Mouse (Mus musculus) left cerebral cortex, postnatal 25 days (tissue): Measurements from ENCODE around the gene Pik3ip1. TPM values are rescaled to one million over a fixed set of nuclear protein-coding genes. Genes with fewer than 3 reads are reported as not detected.

Experiments used
- DNase-seq, 2 experiments: peaks; one replicate each; pipeline ENCODE4 v3.0.0; 2022; ENCODE audit warnings: low spot score in 2 of 2, mixed read lengths in 1 of 2
- intact Hi-C: fragments of 180-260 bp; cut with DNase I; formaldehyde crosslinking; loops from one replicate; pipeline ENCODE4 v1.15.1; 2025
- total RNA-seq, 2 experiments: library from RNA; stranded (reverse); gene quantifications; 2 replicates each; pipeline ENCODE4 v1.2.3; 2021

Gene Pik3ip1
- total RNA-seq, 2 experiments from 2014 or later: 26.3 to 29.1 TPM

DNA sequence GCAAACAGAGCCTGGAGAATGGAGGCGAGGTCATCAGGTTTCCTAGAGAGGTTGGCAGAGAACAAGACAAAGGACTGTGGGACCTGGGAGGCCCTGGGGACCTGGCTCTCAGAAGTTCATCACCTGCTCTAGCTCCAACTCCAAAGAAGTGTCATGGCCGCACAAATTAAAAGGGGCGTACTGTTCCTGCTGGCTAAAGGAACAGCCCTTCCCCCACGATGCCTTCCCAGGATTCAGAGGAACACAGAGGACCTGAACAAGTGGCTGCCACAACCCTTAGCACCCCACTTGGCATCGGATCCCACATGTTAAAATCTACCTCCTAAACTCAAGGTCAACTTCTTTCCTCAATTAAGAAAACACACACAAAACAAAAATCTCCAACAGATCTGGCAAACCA is 39.2 kb downstream of the Pik3ip1 start:
- intact Hi-C loops: no loop called here
- no peak for DNase-seq

DNA sequence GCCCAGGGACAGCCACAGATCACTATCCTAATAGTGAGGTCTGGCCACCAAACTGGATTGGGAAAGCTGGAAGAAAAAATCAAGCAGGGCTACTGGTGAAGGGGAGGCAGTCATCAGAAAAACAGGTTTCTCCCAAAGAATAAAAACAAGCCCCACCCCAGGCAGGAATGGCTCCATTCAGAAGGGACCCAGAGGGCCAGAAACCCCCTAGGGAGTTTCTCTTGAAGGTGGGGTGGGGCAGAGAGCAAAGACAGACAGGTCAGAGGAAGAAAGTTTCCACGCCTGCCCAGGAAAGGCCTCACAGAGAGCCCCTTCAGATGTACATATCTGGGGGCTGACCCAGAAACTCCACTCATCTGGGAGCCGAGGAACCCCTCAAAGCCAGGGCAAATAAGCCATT is 40.0 kb downstream of the Pik3ip1 start:
- DNase-seq: no peak
- intact Hi-C loops: no loop called here

DNA sequence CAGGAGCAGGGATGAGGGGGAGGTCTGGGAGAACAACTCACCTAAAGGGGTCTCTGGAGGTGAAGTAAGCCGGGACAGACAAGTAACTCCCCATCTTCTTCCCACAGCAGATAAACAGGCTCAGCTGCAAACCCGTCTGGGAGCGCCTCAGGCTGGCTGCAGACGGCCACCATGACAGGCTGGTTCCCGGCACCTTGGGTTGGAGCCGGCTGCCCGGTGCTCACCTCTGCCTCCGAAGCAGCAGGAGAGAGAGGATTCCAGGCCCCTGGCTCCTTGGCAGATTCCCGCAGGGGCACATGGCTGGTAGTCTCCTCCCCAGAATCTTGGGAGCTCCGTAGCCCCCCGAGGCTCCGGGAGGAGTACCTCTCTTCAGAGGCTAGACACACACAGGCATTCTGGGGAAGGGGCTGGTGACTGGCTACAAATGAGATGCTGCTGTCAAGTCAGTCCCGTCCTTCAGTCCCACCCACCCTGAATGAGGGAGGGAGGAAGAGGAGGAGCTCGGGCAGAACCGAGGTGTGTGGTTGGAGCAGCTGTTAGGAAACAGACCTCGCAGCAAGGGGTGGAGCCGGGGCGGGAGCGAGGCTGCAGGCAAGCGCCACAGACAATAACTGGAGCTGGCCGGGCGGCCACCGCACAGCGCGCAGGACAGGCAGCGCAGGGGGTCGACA is 40.9 kb downstream of the Pik3ip1 start:
- intact Hi-C loops: no loop called here
- DNase-seq: peak; percentile 83 to 94

DNA sequence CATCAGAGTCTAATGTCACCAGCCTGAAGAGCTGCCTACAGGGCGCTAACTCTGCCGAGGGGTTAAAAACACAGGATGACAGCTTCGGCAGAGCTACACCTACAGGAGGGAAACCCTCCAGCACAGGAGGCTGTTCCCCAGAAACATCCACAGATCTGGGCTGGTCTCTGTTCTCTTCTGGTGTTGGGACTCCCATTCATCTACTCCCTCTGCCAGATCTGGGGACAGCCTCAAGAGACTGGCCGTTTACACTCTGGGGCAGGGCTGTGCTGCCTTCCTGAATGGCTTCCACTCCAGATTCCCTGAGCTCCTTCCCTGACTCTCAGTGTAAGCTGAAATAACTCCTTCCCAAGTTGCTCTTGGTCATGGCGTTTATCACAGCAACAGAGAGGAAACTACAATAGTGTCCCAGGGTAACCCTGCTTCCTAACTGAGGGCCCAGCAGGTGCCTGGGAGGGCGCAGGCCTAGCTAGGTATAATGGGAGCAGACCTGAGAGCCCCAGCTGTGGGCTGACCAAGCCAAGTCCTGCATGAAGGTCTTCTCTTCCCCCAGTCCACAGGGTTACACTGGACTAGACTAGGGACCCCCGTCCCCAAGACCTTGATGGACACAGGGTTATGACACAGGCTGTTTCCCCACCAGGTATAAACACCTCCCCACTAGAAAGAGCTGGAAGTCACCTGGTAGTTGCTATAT is 41.5 kb downstream of the Pik3ip1 start:
- DNase-seq: no peak
- intact Hi-C loops: no loop called here

DNA sequence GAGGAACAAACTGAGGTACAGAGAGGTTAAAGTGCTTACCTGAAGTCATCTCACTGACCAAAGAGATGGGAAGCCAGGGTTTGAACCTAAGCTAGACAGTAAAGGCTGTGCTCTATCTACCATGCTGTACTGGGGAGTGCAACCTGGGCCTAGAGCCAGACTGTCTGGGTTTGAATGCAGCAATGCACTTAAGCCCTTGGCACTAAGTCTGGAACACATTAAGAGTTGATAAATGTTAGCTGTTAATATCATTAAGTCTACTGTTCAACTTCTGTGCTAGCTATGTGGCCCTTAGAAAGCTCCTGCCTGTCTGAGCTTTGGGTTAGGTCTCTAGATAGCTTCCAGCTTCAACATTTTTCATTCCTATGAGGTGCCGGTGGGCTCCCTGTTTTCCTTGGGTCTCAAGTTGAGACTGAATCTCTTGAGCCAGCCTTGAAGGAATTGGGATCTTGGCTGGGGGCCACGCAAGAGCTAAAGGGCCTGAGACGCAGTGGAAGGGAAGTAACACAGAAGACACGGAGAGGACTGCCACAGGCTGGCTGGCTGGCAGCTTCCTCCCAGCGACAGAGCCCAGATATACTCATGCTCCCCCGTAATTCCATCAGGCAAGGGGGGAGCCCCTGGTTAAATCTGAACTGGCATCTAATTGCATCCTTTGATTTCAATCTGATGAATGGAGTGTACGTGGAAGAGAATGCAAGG is 43.5 kb downstream of the Pik3ip1 start:
- intact Hi-C loops: no loop called here

DNA sequence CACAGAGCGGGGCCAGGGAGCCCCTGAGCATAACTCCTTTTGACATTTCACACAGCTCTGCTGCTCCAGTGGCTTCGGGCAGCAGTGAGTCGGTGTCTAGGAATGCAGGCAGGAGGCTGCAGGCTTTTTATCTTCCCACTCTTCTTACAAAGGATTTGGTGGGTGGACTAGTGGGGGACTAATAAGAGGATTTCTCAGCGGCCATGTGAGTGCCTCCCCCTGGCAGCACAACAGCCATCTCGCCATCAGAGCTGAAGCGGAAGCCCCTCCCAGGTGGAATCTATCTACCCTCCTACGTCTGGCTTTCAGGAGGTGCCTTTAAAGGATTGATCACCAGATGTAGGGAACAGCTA is 44.1 kb downstream of the Pik3ip1 start:
- intact Hi-C loops: no loop called here
- DNase-seq: peak in 1 of 2 experiments; percentile 16

More for the DNA sequence above, 43.5 kb downstream of the Pik3ip1 start:
- peak in 1 of 2 experiments; percentile 21 for DNase-seq

DNA sequence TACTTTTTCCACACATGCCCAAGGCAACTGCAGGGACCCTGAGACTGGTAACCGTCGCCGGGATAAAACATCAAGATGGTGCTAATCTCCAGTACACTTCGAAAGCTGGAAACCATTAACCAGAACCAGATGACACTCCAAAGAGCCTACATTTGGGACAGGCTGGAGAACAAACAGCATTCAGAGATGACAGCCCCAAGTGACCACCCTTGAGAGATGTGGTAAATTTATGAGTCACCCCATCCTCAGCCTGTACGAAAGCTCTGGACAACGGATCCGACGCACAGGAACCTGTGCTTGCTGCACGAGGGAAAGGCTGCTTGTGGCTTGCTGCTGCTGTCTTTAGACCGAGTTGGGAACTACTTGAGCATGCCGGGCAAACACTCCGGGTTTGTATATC is 44.5 kb downstream of the Pik3ip1 start:
- no peak for DNase-seq
- intact Hi-C loops: no loop called here

DNA sequence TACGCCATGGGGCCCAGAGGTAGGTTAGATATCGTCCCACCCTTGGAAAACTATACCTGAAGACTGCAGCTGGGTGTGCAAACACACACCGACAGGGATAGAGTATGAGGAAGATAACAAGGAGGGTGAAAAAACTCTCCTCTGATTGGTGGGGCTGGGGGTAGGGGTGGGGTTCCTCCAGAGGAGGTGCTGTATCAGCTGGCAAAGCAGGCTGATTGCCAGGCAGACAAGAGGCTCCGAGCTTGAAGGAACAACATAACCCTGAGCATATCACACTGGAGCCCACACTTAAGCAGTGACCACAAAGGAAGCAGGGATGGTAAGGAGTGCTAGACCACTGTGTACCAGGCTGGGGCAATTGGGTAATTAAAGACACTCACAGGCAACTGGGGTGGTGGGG is 49.2 kb downstream of the Pik3ip1 start:
- DNase-seq: no peak
- intact Hi-C loops: no loop called here

DNA sequence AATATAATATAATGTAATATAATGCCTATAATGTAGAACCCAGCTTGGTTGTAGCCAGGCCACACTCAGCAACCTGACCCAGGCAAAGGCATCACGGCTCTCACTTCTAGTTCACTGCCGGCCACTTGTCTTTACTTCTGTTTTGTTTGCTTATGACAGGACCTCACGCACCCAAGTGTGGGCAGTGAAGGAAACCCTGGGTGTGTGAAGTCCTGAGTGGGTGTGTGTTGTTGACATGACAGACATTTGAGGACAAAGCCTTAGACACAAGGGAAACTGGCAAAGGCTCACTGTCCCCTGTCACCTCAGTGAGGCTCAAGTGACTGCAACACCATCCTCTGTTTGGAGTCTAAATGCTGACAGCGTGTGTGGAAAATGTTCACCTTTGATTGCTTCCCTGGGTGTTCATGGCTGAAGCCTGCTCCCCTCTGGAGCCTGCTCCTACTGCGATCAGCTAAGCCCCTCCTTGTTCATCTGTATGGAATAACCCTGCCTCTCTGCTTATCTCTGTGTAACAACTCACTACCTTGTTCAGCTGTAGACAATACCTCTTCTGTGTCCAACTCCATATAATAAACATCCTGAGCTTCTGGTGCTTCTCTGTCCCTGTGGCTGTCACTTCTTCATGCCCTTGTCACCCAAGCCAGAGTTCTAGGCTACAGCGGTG is 51.1 kb downstream of the Pik3ip1 start:
- no peak for DNase-seq
- intact Hi-C loops: no loop called here

DNA sequence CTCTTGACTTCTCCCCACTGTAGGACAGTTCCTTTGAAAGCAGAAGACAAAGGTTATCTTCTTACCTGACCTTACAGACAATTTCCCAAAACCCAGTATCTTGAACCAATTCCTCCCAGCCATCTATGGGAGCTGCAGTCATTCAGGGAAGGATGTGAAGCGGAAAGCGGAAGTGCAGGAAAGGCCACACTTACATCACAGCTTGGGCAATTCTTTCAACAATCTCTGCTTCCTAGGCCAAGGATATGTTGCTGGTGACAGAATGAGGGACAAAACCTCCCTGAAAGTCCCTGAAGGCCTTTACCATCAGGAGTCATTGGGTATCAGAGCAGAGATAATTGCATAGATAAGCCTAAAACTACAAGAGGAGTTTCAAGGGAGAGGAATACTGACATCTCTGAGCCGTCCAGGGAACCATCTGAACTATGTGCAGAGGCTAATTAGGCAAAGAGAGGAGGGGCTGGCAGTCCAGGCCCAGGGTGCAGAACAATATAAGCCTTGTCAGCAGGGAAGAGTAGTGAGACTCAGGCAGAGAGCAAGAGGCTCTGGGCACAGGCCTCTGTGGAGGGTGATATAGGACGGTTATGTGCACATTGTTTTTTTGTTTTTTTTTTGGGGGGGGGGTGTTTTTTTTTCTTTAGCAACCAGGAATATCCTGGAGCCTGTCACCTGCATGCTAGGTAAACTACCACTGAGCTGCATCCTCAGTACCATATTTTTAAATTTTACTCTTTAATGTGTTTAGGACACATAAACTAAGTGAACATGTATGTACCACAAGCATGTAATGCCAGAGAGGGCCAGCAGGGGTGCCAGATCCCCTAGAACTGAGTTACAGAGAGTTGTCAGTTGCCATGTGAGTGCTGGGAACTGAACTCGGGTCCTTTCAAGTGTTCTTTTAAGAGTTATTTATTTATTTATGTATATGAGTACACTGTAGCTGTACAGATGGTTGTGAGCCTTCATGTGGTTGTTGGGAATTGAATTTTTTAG is 52.7 kb downstream of the Pik3ip1 start:
- DNase-seq: no peak
- intact Hi-C loops: no loop called here

DNA sequence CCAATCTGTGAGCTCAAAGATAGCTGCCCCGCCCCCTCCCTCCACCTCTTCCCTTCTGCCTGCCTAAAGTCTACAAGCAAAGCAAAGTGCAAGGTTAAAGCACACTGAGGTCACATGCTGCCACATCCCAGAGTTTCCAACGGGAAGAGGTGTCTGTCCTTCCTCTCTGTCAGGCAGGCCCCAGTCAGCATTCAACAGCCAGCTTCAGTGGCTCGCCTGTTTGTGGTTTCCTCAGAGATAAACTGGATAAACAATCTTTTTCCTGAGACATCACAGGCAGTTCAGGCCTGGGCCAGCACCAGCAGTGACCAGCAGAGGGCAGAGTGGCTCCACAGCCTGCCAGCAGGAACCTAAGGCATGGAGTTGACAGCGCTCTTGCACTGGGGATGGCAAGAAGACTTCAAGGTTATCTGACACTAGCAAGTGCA is 56.8 kb downstream of the Pik3ip1 start:
- intact Hi-C loops: loop anchor here (1.0 to 5.0 kb wide), 3 partner anchors 22 to 128 kb away; partner anchors contain the start of genes Limk2, Rnf185 and Selenom
- peak; percentile 85 to 88 for DNase-seq

DNA sequence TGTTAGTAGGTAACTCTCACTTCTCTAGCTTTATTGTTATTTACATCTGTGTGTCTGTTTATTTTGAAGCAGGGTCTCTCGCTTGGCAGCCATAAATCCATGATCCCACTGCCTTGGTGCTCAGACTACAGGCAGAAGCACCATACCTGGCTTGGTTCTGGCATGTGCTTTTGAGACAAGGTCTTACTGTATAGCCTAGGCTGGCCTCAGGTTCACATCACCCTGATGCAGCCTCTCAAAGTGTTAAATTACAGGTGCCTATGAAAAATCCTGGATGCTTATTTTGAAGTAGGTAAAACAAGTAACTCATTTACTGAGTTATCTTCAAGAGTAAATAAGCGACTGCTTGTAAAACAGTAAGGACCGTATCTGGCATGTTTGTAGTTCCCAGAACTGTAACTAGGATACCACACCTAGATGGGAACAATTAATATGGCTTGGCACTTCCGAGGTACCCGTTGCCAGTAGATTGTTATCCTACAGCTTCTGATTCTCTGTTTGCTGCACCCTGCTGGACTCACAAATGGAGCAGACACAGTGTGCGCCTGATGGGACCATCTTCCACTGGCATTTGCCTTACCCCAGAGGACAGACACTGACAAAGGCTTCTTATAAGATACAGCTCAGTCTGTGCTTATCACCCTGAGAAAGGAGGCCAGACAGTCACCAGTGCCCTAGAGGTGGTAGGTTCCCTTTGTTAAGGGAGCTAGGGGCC is 57.4 kb downstream of the Pik3ip1 start:
- intact Hi-C loops: loop anchor here (1.0 to 5.0 kb wide), 3 partner anchors 22 to 127 kb away; partner anchors contain the start of genes Limk2, Rnf185 and Selenom

DNA sequence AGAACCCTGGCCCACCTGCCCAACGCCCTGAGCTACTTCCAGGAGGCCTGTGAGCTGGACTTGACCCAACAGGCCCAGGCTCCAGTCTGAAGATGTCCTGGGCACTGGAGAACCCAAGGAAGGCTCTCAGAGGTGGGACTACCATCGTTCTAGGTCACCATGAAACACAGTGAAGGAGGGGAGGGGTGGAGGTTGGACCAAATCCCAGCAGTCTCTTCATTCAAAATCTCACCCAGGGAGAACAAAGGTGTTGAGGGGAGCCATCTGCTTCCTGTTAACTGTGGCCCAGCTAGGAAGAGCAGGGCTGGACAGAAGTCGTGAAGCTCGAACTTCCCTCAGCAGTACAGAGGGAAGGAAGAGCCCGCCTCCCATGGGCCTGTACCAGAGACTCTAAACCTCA is 59.8 kb downstream of the Pik3ip1 start:
- intact Hi-C loops: loop anchor here (5.0 kb wide), 1 partner anchor 62 kb away; the partner anchor contains the start of gene Rnf185
- DNase-seq: no peak

More for the DNA sequence above, 57.4 kb downstream of the Pik3ip1 start:
- no peak for DNase-seq

DNA sequence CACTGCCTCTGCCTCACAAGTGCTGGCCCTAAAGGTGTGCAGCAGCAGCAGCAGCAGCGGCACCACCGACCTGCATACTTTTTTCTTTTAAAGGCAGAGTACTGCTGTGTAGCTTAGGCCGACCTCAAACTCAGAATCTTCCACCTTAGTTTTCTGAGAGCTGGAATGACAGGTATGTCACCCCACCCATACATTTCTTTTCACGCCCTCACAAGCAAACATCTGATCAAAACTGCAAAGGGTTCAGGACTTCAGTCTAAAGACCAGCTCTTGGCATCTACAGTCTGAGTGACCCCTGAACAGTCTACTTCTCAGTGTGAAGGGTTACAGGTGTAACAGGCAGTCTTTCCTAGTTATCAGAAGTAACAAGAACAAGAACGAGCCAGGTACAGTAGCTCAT is 60.6 kb downstream of the Pik3ip1 start:
- no peak for DNase-seq
- intact Hi-C loops: no loop called here

DNA sequence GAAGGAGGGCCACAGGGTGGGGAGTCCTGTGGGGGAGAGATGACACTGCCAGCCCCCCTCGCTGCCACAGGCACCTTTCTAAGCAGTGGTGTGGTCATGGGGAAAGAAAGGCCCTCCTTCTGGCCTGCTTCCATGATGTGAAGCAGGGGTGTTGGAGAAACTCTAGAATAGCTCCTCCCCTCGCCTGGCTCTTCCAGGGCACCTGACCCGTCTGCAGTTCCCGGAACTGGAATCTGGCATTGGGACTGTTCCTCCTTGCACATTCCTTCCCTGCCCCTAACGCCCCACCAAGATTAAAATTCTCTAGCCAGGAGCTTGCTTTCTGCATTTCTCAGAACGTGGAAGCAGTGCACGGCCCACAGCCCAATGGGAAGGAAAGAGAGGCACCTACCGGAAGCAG is 62.3 kb downstream of the Pik3ip1 start:
- no peak for DNase-seq
- intact Hi-C loops: no loop called here
